Mouse (Mus musculus): Measurements from ENCODE around the gene Atg4c.
A peak's percentile ranks its signal among the peaks of the same experiment; 100 is the strongest.

The Atg4c gene

DNA sequence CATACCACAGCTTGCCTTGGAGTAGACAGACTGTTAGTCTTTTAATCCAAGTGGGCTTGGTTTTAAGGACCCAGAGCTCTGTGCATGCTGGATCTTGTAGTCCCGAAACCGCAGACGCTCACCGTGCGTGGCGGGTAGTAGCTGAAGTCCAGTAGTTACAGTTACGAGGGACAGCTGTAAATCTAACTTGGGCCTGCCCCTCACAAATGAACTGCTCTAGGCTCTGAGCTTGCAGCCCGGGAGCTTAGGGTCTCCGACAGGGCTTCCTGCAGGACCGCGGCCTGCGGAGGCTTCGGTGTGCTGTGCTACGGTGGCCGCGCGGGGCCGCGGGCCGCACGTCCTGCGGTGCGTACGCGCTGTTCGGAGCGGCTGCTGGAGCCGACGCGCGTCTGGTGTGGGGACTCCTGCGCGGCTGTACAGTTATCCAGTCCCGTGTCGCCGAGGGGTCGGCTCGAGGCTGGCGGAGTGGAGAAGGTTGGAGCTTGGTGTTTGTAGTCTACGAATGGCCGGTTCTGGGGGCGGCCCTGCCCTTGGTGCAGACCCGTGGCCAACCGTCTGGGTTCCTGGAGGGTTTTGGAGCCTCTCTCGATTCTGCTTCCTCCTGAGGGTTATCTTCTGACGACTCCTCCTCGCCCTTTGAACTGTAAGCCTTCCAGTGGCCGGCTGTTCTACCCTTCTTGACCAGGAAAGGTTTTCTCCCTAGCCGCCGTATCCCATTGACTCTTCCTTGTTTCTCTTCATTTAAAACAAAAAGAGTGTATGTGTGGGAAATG lies at the start of gene Atg4c:
TSS of gene Atg4c (plus strand) at position 125 of the 773 bp plus-strand sequence.
- DNase-seq (ENCODE audit: low spot score) = peak; percentile 38

DNA sequence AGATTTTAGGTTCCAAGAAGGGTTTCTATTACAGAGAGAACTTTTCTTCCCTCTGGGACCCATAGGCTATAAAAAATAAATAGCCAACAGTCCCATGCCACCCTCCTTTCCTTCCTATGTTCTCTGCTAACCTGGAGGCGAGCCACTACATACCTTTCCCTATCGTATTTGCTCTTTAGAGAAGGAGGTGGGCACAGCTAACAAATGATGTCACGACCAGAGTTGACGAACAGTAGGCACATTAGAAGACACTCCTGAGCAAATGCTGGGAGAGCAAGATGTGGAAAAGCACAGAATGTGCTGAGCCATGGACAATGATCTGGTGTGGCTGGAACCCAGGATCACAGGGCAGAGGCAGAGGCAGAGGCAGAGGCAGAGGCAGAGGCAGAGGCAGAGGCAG lies 42.3 kb upstream of the Atg4c start:
- no peak for DNase-seq (ENCODE audit: low spot score)

DNA sequence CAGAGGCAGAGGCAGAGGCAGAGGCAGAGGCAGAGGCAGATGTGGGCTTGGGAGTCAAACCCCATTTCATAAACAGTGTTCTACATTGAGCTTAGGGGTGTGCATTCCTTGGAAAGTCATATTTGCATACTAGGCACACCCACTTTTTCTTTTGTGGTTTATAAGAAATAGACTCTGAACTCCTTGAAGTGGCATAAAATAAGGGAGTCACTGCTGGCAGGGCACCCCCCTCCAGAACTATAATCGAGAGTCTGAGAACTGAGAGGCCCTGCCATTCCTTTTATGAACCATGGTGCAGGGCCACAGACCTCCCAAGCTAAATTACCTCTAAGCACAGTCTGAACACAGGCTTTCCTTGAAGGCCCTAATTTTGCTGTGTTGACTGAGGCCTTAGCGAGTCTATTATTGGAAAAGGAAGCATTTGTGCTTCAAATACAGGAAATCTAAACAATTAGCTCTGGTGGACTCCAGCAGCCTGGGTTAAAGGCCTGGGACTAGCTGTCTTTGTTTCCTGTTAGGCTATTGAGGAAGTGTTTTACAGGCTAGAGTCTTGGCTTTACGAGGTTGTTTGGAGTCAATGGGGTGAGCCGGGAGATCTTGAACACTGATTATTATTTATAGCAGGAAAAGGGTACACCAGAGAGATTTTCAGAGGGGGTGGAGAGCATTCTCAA lies 41.7 kb upstream of the Atg4c start:
- no peak for DNase-seq (ENCODE audit: low spot score)

DNA sequence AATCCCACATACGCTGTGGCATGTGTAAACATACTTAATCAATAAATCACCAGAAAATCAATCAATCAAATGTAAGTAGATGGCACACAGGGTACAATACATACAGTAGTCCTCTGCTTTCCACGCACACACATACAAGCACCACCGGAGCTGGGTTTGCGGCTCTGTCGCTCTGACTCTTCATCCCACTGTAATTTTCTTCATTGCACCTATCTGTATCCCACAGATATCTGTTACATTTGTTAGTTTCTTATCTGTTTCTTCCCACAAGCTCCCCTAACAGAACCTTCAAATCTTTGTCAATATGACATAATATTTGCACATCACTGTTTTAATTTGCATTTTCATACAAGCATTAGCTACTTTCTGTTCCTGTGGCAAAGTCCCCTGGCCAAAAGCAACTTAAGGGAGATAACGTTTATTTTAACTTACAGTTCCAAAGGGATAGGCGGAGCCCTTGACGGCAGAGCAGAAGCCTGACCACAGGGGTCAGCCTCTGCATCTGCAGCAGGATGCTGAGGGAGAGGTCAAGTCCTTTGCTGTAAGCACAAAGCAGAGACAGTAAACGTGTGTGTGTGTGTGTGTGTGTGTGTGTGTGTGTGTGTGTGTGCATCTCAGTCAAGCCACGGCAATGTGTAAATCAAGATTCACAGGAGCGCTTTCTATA lies 37.0 kb upstream of the Atg4c start:
- DNase-seq (ENCODE audit: low spot score) = no peak

DNA sequence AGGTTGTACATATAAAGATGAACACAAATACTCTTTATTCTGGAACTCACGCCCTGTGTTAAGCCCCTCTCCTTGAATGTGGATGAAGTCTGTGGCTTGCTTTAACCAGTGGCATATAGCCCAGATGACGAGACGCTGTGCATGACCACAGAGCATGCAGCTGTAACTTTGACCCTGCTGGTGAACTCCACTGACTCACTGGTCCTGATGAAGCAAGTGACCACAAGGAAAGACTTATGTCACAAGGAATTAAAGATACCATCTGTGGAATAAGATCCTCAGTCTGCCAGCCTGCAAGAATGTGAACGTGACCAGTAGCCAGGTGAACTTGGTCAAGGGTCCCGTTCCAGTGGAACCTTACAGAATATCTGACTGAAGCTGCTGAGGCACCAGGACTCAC lies 35.2 kb upstream of the Atg4c start:
- DNase-seq (ENCODE audit: low spot score) = no peak

DNA sequence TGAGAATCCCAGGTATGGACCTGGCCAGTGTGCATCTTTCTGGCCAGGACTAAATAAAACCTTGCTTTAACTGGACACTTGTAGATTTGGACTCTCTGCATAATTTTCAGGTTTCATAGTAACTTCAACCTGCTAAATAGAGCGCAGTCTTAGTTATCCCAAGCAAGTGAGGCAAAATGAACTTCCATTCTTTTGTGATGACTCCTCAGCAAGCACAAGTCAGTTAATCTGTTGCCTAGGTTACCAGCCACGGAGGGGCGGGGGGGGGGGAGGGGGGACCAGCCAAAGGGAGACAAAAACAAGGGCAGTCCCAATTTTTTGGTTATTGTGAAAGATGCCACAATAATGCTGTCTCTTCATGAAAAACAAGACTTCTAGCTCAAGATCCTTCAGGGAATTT lies 33.3 kb upstream of the Atg4c start:
- no peak for DNase-seq (ENCODE audit: low spot score)

DNA sequence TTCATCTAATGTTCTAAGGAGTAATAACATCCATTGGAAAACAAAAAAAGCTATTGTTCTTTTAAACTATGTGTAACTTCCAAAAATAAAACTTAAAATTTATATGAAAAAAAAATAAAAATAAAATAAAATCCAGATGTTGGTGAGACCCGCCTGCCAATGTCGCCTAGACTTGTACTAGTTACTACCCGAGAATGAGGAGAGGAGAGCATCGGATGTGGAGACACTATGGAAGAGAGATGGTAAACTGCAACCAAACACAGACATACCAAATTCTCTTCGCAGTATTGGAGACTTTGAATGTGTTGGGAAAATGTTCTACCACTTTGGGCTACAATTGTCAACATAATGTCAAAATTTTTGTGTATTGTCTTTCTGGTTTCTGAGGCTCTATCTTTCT lies 32.8 kb upstream of the Atg4c start:
- no peak for DNase-seq (ENCODE audit: low spot score)

DNA sequence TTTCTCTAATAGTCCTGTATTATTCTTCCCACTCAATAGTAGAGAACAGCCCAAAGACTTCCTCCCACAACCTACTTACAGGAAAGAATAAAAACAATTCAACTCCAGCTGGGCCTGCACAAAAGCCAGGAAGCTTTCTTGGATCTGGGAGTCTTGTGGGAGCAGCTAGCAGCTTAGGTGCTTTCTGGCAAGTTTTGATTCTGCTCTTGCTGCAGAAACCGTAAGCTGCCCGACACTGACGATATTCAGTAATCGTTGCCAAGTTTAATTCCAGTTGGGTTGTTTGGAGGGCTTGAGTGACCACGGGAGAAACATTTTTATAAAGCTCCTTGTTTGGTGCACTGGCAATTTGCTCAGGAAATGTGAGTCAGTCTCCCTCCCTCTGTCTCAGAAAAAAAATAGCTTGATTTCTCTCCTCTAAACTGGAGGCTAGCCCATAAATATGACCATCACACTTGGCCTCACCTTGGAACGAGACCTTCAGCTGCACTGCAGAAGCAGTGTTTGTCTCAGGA lies 32.2 kb upstream of the Atg4c start:
- DNase-seq (ENCODE audit: low spot score) = no peak

DNA sequence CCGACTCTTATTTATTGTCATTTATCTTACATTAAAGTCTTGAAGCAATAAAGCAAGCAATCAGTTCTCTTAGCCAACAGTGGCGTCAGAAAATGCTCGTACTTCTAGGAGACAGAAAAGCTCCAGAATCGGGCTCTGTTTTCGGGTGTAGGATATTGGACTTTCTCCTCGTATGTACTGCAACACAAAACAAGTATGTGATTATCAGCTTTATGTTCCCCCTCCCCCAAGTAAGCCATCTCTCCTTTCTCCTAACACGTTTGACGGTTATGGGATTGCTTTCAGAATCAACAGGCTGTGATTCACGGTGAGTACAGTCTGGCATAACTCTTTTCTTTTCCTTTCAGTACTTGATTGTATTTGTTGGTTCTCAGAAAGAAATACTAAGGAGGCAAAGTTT lies 30.7 kb upstream of the Atg4c start:
- no peak for DNase-seq (ENCODE audit: low spot score)

DNA sequence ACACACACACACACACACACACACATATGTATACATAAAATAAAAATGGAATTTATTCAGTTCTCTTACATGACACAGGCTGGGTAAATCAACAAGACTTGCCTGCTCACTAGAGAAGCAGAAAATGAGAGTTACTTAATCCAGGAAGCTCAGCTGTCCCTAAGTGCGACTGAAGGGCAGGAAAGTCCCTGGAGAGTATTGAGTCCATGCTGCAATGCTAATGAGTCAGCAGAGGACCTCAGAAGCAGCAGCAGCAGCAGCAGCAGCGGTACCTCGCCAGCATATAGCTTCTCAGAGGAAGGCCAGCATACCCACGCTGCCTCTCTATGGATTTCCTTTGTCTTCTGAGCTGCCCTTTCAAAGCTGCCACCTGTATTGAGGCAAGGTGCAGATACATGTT lies 30.2 kb upstream of the Atg4c start:
- DNase-seq (ENCODE audit: low spot score) = no peak

DNA sequence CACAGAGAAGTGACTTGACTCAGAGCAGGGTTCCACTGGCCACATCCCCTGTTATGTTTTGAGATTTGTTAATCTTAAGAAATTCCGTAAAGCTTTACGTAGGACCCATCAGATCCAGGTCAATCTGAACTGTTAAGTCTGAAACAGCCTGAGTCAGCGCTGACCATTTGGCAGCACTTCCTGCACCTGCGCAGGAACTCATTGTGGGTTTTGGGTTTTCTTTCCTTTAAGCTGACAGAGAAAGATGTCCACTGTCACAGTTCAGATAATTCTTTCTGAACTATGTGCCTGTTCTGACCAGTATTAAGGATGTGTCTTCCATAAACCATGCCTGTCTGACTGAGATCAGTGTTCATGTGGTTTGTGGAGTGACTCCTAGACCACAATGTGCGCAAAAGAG lies 24.9 kb upstream of the Atg4c start:
- DNase-seq (ENCODE audit: low spot score) = no peak

DNA sequence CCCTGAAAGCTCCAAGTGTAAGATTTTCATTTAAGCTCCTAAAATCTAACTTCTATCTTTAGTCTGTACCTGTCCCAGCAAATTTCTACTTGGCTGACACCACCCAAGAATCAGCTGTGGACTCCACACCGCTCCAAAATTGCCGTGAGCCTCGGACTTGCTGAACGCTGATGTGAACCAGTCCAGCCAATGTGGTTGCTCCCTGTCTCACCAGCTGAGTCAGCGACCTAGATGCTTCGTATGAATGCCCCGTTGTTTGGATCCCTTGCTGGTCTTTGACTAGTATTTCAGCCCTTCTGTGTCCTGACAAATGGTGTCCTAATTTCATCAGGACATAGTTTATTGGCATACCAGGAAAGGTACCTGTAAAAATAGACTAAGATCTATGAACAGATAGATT lies 19.5 kb upstream of the Atg4c start:
- DNase-seq (ENCODE audit: low spot score) = no peak

DNA sequence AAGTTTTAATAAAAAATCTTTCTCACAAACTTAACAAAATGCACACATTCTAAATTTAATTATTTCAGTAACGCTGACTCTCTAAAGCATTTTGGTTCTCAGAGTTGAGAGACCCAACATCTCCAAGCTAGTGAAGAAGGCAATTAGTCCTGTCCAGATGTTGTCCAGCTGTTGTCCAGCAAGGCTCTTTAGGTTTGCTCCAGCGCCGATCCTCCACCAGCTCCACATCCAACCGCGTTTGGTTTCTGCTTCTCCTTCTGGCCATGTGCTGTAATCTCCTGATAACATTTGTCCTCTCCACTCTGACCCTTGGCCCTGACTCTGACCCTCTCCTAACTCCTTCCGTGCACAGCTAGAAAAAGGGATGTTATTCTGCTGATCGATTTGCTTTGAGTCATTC lies 16.9 kb upstream of the Atg4c start:
- no peak for DNase-seq (ENCODE audit: low spot score)

DNA sequence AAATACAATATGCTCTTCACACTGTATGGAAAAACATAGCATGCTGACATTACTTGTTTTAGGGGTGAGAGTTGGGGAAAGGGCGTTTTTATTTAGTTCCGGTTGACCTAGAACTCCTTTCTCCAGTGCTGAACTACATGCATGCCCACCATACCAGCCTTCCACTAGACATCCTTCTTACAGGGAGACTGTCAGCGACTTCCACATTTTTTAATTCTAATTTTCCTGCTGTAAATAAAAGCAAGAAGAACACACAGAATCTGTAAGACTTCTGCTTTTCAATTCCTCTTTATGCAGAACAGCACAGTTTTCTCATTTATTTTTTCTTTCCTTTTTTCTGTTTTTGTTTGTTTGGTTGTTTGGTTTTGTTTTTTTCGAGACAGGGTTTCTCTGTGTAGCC lies 16.5 kb upstream of the Atg4c start:
- no peak for DNase-seq (ENCODE audit: low spot score)

DNA sequence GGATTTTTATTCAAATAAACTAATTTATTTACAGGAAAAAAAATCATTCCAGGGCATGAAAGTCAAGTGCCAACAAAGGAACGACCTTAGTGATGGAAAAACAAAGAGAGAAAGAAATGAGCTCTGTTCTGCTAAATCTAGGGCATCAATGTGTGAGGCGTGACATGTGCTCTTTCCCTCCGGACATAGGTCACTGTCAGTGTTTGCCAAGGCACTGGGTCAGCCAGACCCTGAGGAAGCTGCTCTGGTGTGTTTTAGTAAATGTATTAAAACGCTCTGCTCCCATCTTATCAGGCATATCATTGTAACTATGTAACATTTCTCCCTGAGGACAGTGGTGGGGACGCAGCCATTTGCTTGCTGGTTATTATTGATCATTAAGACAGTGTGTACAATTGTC lies 14.9 kb upstream of the Atg4c start:
- DNase-seq (ENCODE audit: low spot score) = no peak

DNA sequence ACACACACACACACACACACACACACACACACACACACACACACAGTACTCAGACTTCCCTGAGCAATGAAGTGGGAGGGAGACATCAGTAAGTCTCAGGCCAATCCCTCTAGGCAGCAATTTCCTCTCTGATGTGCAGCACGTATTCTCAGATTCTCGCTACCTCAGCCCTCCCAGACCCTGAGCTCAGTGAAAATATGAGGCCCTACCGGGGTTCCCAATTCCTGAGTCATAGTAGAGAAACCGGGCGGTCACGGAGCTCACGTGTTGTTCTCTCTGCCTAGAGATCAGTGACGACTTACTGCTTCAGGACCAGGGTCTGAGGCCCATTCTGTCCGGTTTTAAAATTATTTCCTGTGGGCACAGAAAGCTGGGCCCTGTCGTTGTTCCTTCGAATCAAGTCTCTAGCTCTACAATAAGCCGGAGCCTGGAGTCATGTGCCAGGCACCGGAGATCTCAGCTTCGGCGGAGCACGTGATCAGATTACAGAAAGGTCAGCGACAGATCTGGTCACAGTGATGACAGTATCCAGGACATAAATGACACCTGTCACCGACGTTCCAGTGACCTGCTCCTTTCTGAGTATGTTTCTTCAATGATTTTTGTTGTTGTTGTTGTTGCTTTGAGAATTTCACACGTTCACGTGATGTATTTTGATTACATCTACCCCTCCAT lies 14.2 kb upstream of the Atg4c start:
- no peak for DNase-seq (ENCODE audit: low spot score)

DNA sequence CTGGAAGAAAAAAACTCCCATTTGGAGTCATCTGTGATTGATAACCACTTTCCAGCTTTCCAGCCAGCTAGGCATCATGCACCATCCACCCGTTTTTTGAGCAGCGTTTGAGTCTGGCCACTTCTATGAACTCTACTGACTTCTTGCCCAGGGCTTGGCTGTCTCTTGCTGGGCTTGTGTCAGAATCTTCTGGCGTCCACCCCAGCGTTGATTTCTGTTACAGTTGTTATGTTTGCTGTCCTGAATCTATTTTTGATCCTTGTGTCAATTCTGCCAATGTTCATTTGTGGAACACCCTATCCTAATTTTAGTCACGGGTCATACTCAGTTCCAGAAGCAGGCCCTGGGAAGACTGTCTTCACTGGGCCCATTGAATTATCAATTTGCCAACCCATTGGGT lies 12.8 kb upstream of the Atg4c start:
- DNase-seq (ENCODE audit: low spot score) = no peak

DNA sequence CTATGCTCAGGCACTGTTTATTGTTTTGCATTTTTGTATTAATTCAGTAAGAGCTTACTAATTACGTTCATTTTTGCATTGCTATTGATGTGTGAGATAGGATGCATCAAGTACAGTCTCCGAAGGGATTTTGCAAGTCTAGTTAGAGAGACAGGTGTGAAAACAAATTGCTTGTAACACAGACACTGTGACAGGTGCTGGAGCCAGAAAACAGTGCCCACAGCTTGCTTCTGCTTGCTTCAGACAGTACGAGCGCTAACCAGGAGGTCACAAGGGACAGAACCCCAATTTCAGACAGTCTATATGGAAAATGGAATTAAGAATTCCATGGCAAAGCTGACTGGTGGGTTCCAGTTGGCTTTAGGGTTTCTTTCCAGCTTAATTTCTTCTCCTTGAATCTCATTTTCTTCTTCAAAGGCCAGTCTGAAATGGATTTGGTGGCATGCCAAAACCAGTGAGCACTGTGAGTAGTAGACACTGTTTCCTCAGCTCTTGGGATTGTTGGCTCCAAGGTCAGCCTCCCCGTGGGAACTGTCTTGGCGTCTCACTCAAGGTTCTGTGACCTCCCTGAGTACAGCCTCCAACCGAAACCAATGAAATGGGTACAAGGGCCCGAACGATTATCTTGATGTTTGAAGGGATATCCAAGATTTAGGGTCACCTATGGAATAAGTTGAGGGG lies 11.9 kb upstream of the Atg4c start:
- DNase-seq (ENCODE audit: low spot score) = no peak

DNA sequence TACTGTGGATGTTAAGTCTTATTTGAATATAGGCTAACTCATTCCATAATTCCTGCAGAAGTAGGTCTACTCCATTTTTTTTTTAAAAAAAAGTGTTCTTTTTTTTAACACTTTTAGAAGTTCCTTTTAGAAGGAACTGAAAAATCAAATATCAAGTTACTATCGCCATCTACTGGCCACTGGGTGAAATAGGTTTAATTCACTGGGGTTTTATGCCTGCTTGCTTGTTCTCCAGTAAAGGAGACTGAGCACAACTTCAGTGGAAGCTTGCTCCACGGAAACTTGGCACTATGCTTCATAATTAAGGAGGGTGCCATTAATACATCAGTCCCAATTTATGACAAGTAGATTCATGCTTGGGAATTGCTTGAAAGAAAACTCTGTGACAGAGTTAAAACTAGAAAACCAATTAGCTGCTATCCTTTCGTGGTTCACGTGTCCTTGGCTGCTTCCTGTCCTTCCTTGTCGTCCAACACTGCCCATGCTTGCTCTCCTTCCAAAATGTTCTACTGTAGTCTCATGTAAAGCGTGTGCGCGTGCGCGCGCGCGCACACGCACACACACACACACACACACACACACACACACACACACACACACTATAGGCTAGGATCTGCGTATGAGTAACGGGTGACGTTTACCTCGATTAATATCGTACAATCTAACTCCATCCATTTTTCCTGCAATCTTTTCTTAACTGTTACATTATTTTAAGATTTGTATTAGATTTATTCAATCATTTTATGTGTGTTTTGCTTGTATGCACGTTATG lies 10.9 kb upstream of the Atg4c start:
- DNase-seq (ENCODE audit: low spot score) = no peak

DNA sequence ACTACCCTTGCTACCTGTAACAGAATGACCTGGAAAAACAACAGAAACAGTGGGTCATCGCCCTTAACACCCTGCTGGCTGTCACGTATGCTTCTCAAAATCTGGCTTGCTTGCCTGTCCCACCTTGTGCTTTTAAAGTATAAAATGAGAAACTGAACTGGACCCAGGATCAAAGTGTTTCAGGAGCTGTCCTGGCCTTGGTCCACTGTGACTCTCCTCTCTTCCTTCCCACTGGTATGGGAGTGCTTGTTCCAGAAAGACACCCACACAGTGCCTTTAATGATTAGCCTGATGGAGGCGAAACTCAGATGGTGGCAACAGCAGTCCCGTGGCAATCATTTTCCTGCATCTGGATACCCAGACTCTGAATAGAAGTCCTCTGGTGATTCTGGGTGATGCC lies 9.1 kb upstream of the Atg4c start:
- no peak for DNase-seq (ENCODE audit: low spot score)

DNA sequence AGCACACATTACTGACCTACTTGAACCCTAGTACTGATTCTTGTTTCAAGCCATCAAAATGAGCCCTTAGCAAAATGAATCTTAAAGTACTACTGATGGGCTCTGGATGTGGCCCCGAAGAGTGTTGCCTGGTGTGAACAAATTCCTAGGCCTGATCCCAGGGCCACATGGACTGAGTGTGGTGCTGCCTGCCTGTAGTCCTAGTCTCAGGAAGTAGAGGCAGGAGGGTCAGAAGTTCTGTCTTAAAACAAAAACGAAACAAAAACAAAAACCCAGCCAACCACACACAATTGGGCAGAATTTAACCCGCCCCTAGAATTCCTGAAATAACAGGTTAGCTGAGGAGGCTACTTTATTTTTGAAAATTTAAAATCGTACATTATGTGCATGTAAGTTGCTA lies 8.4 kb upstream of the Atg4c start:
- no peak for DNase-seq (ENCODE audit: low spot score)

Data from urinary bladder, postnatal 10 days (tissue).